Mouse (Mus musculus) T-cell, adult 2 months (primary cell): ENCODE measurements at regions not wholly inside any gene's neighbourhood (a gene's known extent, or its start where the extent isn't known, plus 50 kb on each side); places are given as distances from the start of the nearest gene placed in this dataset.

ENCODE experiments used
- DNase-seq: peaks from one replicate; pipeline ENCODE4 v3.0.0; 2022; ENCODE audit warnings: low spot score

- DNase-seq: no peak
Measured at GRCm38 (mm10) chr11:25538641-25539258, 671.8 kb downstream of the 5730522E02Rik start.

- DNase-seq: no peak
Measured at GRCm38 (mm10) chr11:25536069-25536468, 674.5 kb downstream of the 5730522E02Rik start.

GRCm38 (mm10) chr11:25533081-25533480, 677.5 kb downstream of the 5730522E02Rik start:
- DNase-seq: no peak

- no peak for DNase-seq
Measured at GRCm38 (mm10) chr11:25531668-25532398, 678.7 kb downstream of the 5730522E02Rik start.

GRCm38 (mm10) chr11:25528056-25528455, 682.5 kb downstream of the 5730522E02Rik start:
- no peak for DNase-seq

- no peak for DNase-seq
Measured at GRCm38 (mm10) chr11:25518903-25519302, 691.7 kb downstream of the 5730522E02Rik start.

- no peak for DNase-seq
Measured at GRCm38 (mm10) chr11:25518131-25518530, 692.4 kb downstream of the 5730522E02Rik start.

- DNase-seq: no peak
Measured at GRCm38 (mm10) chr11:25505500-25505899, 705.1 kb downstream of the 5730522E02Rik start.

GRCm38 (mm10) chr11:25473682-25474365, 736.7 kb downstream of the 5730522E02Rik start:
- no peak for DNase-seq

- no peak for DNase-seq
Measured at GRCm38 (mm10) chr11:25469819-25470218, 740.7 kb downstream of the 5730522E02Rik start.

- DNase-seq: no peak
Measured at GRCm38 (mm10) chr11:25437206-25437605, 773.4 kb downstream of the 5730522E02Rik start.

GRCm38 (mm10) chr11:25435645-25436044, 774.9 kb downstream of the 5730522E02Rik start:
- DNase-seq: no peak

GRCm38 (mm10) chr11:25423186-25423585, 787.4 kb downstream of the 5730522E02Rik start:
- DNase-seq: no peak

GRCm38 (mm10) chr11:25421486-25421885, 789.1 kb downstream of the 5730522E02Rik start:
- DNase-seq: no peak

- no peak for DNase-seq
Measured at GRCm38 (mm10) chr11:25410403-25411090, 800.0 kb downstream of the 5730522E02Rik start.

GRCm38 (mm10) chr11:25391649-25392048, 818.9 kb downstream of the 5730522E02Rik start:
- no peak for DNase-seq

GRCm38 (mm10) chr11:25367111-25367510, 843.5 kb downstream of the 5730522E02Rik start:
- DNase-seq: no peak

GRCm38 (mm10) chr11:25365433-25365832, 845.1 kb downstream of the 5730522E02Rik start:
- no peak for DNase-seq

- DNase-seq: no peak
Measured at GRCm38 (mm10) chr11:25359723-25360122, 850.8 kb downstream of the 5730522E02Rik start.

- DNase-seq: no peak
Measured at GRCm38 (mm10) chr11:25357717-25358411, 852.7 kb downstream of the 5730522E02Rik start.

- DNase-seq: no peak
Measured at GRCm38 (mm10) chr11:25356671-25357586, 853.6 kb downstream of the 5730522E02Rik start.
